Mouse (Mus musculus): ENCODE results near the gene Rfc5. TPM values are rescaled to one million over a fixed set of nuclear protein-coding genes. Genes with fewer than 3 reads are reported as not detected.
A peak's percentile ranks its signal among the peaks of the same experiment; 100 is the strongest.

Rfc5 gene
- polyA plus RNA-seq, 1 experiment: 13.6 TPM

DNA sequence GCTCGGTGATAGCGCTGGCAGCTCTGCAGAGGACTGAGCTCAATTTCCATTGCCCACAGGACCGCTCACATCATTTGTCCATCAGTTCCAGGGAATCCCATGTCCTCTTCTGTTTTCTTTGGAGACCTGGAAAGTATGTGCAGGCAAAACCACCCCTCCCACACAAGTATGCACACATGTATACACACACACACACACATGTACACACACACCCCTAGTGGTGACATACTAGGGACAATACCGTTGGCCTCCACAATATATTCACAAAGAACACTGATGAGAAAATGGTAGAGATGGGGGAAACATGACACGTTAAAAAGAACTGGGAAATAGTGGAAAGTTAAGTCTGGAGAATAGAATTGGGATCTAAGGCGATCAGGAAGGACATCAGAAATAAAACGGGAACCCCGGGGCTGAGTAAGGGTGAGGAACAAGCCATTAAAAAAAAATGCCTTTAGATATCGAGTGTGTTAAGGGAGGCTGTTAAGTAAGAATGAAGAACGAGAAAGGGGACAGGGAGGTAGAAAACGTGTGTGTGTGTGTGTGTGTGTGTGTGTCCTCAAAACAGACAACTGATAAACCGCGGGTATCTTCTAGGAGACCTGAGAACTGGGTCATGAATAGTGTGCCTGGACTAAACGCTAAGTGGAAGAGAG is 33.1 kb downstream of the Rfc5 start:
- H3K79me2 ChIP-seq (ENCODE audit: control insufficient read depth, insufficient read depth): peaks cover 28% of the 10 kb centered on the region
- no peaks in the 10 kb centered on the region for H3K27me3 ChIP-seq (ENCODE audit: control insufficient read depth, insufficient read depth, insufficient read length)
- H3ac ChIP-seq (ENCODE audit: control insufficient read depth, insufficient read length): no peak overlapping the region
- TF ChIP-seq MYOG (IDR thresholded peaks at IDR 0.05; ENCODE audit: control insufficient read depth in 1 of 3, insufficient read depth in 1 of 3, insufficient read length in 2 of 3, low read depth in 2 of 3) (no peak), POLR2A (IDR thresholded peaks at IDR 0.05; ENCODE audit: insufficient read length, low read depth) (no peak), TCF12 (IDR thresholded peaks at IDR 0.05; ENCODE audit: insufficient read depth, poor library complexity, severe bottlenecking) (no peak), TCF3 (IDR thresholded peaks at IDR 0.05; ENCODE audit: insufficient read length, low read depth) (no peak), CEBPB (IDR thresholded peaks at IDR 0.05; ENCODE audit: insufficient read depth, poor library complexity, severe bottlenecking) (no peak)
- H3K36me3 ChIP-seq (ENCODE audit: control insufficient read depth, insufficient read depth): no peaks in the 10 kb centered on the region
- H3K4me2 ChIP-seq (ENCODE audit: low read depth): peak overlapping the region; percentile 85
- H3K4me3 ChIP-seq: peak overlapping the region; percentile 82

DNA sequence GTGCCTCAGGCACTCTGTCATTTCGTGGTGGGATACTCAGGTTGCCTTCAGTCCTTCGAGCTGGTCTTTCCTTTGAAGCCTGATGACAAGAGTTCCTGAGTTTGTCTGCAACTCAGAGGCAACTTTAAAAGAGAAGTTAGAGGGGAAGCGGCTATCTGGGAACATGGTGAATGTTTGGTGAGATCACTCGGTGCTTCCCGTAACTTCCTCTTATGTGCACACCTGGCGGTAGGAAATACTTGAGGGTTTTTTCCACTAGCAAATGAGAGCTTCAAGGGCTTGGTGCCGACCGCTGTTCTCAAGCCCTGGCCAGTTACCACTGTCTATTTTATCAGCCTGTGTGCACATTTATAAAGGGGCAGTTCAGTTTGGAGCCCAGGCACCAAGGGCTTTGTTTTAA is 34.7 kb downstream of the Rfc5 start:
- TF ChIP-seq TCF3 (IDR thresholded peaks at IDR 0.05; ENCODE audit: insufficient read length, low read depth) (no peak), MYOG (IDR thresholded peaks at IDR 0.05; ENCODE audit: control insufficient read depth in 1 of 3, insufficient read depth in 1 of 3, insufficient read length in 2 of 3, low read depth in 2 of 3) (no peak), POLR2A (IDR thresholded peaks at IDR 0.05; ENCODE audit: insufficient read length, low read depth) (no peak), POLR2AphosphoS2 (IDR thresholded peaks at IDR 0.05; ENCODE audit: insufficient read length, low read depth) (no peak), MAX (IDR thresholded peaks at IDR 0.05; ENCODE audit: low read depth) (no peak)

DNA sequence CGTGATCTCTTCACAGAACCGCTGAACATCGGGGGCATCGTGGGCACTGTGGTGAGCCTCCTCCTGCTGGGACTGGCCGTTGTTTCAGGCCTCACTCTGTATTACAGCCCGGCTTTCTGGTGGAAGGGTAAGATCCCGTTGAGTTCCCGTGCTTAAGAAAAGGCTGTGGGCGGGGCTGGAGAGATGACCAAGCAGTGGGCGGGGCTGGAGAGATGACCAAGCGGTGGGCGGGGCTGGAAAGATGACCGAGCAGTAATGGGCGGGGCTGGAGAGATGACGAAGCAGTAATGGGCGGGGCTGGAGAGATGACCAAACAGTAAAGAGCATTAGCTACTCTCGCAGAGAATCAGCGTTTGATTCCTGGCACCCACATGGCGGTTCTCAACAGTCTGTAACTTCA is 40.6 kb downstream of the Rfc5 start:
- Histone ChIP-seq H3K36me3 (ENCODE audit: control insufficient read depth, insufficient read depth) (no peaks in the 10 kb centered on the region), H3K79me2 (ENCODE audit: control insufficient read depth, insufficient read depth) (no peaks in the 10 kb centered on the region), H3ac (ENCODE audit: control insufficient read depth, insufficient read length) (no peak overlapping the region), H3K4me2 (ENCODE audit: low read depth) (no peak overlapping the region), H3K27me3 (ENCODE audit: control insufficient read depth, insufficient read depth, insufficient read length) (no peaks in the 10 kb centered on the region), H3K4me3 (no peak overlapping the region)
- no peak for TF ChIP-seq TCF12 (IDR thresholded peaks at IDR 0.05; ENCODE audit: insufficient read depth, poor library complexity, severe bottlenecking)
- TF ChIP-seq CEBPB (IDR thresholded peaks at IDR 0.05; ENCODE audit: insufficient read depth, poor library complexity, severe bottlenecking): no peak
- TF ChIP-seq MYOG (IDR thresholded peaks at IDR 0.05; ENCODE audit: control insufficient read depth in 1 of 3, insufficient read depth in 1 of 3, insufficient read length in 2 of 3, low read depth in 2 of 3): no peak
- TF ChIP-seq MYOD1 (IDR thresholded peaks at IDR 0.05; ENCODE audit: control insufficient read depth in 1 of 3, insufficient read length in 2 of 3, low read depth in 2 of 3): no peak
- no peak for TF ChIP-seq REST (IDR thresholded peaks at IDR 0.05; ENCODE audit: insufficient read depth, insufficient read length)
- TF ChIP-seq POLR2A (IDR thresholded peaks at IDR 0.05; ENCODE audit: insufficient read length, low read depth): no peak
- TF ChIP-seq SRF (IDR thresholded peaks at IDR 0.05; ENCODE audit: control insufficient read depth, insufficient read length, low read depth): no peak
- TF ChIP-seq POLR2AphosphoS2 (IDR thresholded peaks at IDR 0.05; ENCODE audit: insufficient read length, low read depth): no peak
- TF ChIP-seq E2F4 (IDR thresholded peaks at IDR 0.05; ENCODE audit: insufficient read depth): no peak
- no peak for TF ChIP-seq USF1 (IDR thresholded peaks at IDR 0.05; ENCODE audit: low read depth)
- no peak for TF ChIP-seq TCF3 (IDR thresholded peaks at IDR 0.05; ENCODE audit: insufficient read length, low read depth)
- no peak for TF ChIP-seq MAX (IDR thresholded peaks at IDR 0.05; ENCODE audit: low read depth)

More for the DNA sequence above, 34.7 kb downstream of the Rfc5 start:
- H3K36me3 ChIP-seq (ENCODE audit: control insufficient read depth, insufficient read depth): no peaks in the 10 kb centered on the region
- H3K79me2 ChIP-seq (ENCODE audit: control insufficient read depth, insufficient read depth): peaks cover 17% of the 10 kb centered on the region
- no peak overlapping the region for H3K4me3 ChIP-seq
- no peaks in the 10 kb centered on the region for H3K27me3 ChIP-seq (ENCODE audit: control insufficient read depth, insufficient read depth, insufficient read length)
- H3ac ChIP-seq (ENCODE audit: control insufficient read depth, insufficient read length): no peak overlapping the region
- no peak overlapping the region for H3K4me2 ChIP-seq (ENCODE audit: low read depth)

- no peaks in the 10 kb centered on the region for H3K27me3 ChIP-seq (ENCODE audit: control insufficient read depth, insufficient read depth, insufficient read length)
- H3K36me3 ChIP-seq (ENCODE audit: control insufficient read depth, insufficient read depth): no peaks in the 10 kb centered on the region
- no peak overlapping the region for H3K4me2 ChIP-seq (ENCODE audit: low read depth)
- H3ac ChIP-seq (ENCODE audit: control insufficient read depth, insufficient read length): no peak overlapping the region
- no peaks in the 10 kb centered on the region for H3K79me2 ChIP-seq (ENCODE audit: control insufficient read depth, insufficient read depth)
- no peak overlapping the region for H3K4me3 ChIP-seq
- TF ChIP-seq TCF12 (IDR thresholded peaks at IDR 0.05; ENCODE audit: insufficient read depth, poor library complexity, severe bottlenecking) (no peak), POLR2A (IDR thresholded peaks at IDR 0.05; ENCODE audit: insufficient read length, low read depth) (no peak)
Observed at GRCm38 (mm10) chr5:117347838-117348237, 41.0 kb downstream of the Rfc5 start.

DNA sequence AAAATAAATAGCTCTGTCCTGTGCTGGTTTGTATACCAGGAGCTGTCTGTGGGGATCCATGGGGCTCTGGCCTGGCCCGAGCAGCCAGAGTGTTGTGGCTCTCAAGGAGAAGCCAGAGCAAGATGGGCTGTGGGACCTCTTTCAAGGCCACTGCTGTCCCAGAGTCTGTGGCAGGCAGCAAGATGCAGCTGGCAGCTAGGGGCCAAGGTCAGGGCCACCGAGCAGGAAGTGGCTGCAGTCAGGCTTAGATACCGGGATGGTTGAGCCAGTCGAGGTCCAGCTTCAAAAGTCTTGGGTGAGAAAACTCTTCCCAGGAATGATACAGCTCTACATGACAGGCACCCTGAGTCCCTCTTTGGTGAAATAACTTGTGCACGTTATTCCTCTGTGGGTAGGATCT is 41.8 kb downstream of the Rfc5 start:
- Histone ChIP-seq H3ac (ENCODE audit: control insufficient read depth, insufficient read length) (no peak overlapping the region), H3K4me3 (no peak overlapping the region), H3K4me2 (ENCODE audit: low read depth) (no peak overlapping the region), H3K36me3 (ENCODE audit: control insufficient read depth, insufficient read depth) (no peaks in the 10 kb centered on the region), H3K79me2 (ENCODE audit: control insufficient read depth, insufficient read depth) (no peaks in the 10 kb centered on the region), H3K27me3 (ENCODE audit: control insufficient read depth, insufficient read depth, insufficient read length) (no peaks in the 10 kb centered on the region)
- TF ChIP-seq TCF12 (IDR thresholded peaks at IDR 0.05; ENCODE audit: insufficient read depth, poor library complexity, severe bottlenecking): no peak
- TF ChIP-seq REST (IDR thresholded peaks at IDR 0.05; ENCODE audit: insufficient read depth, insufficient read length): no peak
- no peak for TF ChIP-seq E2F4 (IDR thresholded peaks at IDR 0.05; ENCODE audit: insufficient read depth)
- TF ChIP-seq MAX (IDR thresholded peaks at IDR 0.05; ENCODE audit: low read depth): no peak
- no peak for TF ChIP-seq TCF3 (IDR thresholded peaks at IDR 0.05; ENCODE audit: insufficient read length, low read depth)
- no peak for TF ChIP-seq SRF (IDR thresholded peaks at IDR 0.05; ENCODE audit: control insufficient read depth, insufficient read length, low read depth)
